Mouse (Mus musculus) kidney, embryonic 16.5 days (tissue): ENCODE results near the gene Adam17. TPM values are rescaled to one million over a fixed set of nuclear protein-coding genes. Genes with fewer than 3 reads are reported as not detected.
"Not testable (repeated sequence)": the region's sequence is repeated elsewhere in the genome, so short reads cannot be mapped to it uniquely, and the experiment has no call there.

ENCODE experiments used
- ATAC-seq: fragments of 200-750 bp; cut with Nextera tagmentation; 2 replicates; pipeline ENCODE4 v1.8.0; 2017; ENCODE audit warnings: moderate TSS enrichment; ENCODE audit not compliant: low FRiP score, low TSS enrichment
- H3K27ac ChIP-seq: fragments of 300-500 bp; sonication (generic); 2 replicates; pipeline ENCODE4 v1.5.1; 2014; ENCODE audit warnings: low read length
- H3K27me3 ChIP-seq: fragments of 300-500 bp; sonication (generic); 2 replicates; pipeline ENCODE4 v1.6.1; 2014; ENCODE audit warnings: low read length, control low read depth, mixed read lengths; ENCODE audit not compliant: insufficient read depth
- H3K36me3 ChIP-seq: fragments of 300-500 bp; sonication (generic); 2 replicates; pipeline ENCODE4 v1.6.1; 2014; ENCODE audit warnings: low read length, control low read depth, mixed read lengths; ENCODE audit not compliant: insufficient read depth
- H3K4me1 ChIP-seq: fragments of 300-500 bp; sonication (generic); 2 replicates; pipeline ENCODE4 v1.6.1; 2014; ENCODE audit warnings: low read length, control low read depth, mixed read lengths; ENCODE audit not compliant: insufficient read depth
- H3K4me2 ChIP-seq: fragments of 300-500 bp; sonication (generic); replicated peaks from 2 replicates; pipeline ENCODE4 v1.6.1; 2014; ENCODE audit warnings: low read depth, low read length
- H3K4me3 ChIP-seq: fragments of 300-500 bp; sonication (generic); 2 replicates; pipeline ENCODE4 v1.5.1; 2014; ENCODE audit warnings: mild to moderate bottlenecking, low read length
- H3K9ac ChIP-seq: fragments of 300-500 bp; sonication (generic); replicated peaks from 2 replicates; pipeline ENCODE4 v1.6.1; 2014; ENCODE audit warnings: low read length
- H3K9me3 ChIP-seq: fragments of 300-500 bp; sonication (generic); 2 replicates; pipeline ENCODE4 v1.6.1; 2016; ENCODE audit warnings: low read length, control low read depth
- WGBS: fragments of 180-500 bp; shearing (Covaris S2); extraction: QIAGEN DNeasy Blood & Tissue Kit; methylation state at CpG from one replicate; pipeline ENCODE4 v1.1.7; 2014; 5-methylcytosine and 5-hydroxymethylcytosine counted together
- polyA plus RNA-seq: library from polyadenylated mRNA; unstranded; fragments of >200 nt; fragmentation: Nextera tagmentation; extraction: Ambion mirVana; gene quantifications from 2 replicates; pipeline ENCODE4 v1.2.1, GENCODE M21; 2015

Gene Adam17
- polyA plus RNA-seq, 1 experiment from 2014 or later: 51.1 TPM

DNA sequence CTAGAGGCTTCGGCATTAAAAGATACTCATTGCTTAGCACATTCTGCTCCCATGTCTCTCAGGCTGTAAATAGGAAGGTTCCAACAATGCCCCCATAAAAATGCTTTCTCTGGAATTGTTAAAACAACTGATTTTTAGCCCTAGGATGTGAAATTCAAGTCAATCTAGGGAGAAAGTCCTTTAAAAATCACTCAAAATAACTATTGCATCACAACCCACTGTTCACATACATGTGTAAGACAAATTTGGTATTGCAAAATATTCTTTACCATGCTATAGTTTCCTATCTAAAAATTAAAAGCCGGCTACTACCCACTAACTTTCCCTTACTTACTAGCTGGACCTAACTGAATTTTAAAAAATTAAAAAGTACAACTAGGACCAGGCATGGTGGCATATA, 12.8 kb upstream of the Adam17 start:
- WGBS: 99% methylated on average over 2 of the region's 2 CpGs

DNA sequence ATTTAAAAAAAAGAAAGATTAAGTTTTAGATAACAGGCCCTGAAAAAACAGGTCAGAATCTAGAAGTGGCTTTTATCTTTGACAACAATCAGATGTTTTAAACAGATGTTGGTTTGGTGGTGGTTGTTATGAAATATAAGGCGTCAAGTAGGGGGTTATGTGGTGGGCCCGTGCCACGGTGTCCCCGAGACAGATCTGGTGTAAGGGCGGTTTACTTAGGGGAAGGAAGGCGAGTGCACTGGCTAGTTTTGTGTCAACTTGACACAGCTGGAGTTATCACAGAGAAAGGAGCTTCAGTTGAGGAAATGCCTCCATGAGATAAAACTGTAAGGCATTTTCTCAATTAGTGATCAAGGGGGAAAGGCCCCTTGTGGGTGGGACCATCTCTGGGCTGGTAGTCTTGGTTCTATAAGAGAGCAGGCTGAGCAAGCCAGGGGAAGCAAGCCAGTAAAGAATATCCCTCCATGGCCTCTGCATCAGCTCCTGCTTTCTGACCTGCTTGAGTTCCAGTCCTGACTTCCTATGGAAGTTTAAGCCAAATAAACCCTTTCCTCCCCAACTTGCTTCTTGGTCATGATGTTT, 5.4 kb upstream of the Adam17 start:
- not testable (repeated sequence) for H3K36me3 ChIP-seq, H3K27ac ChIP-seq, ATAC-seq, H3K9me3 ChIP-seq, H3K4me3 ChIP-seq, H3K4me2 ChIP-seq, H3K9ac ChIP-seq, H3K27me3 ChIP-seq, H3K4me1 ChIP-seq
- WGBS: 64% methylated on average over 6 of the region's 6 CpGs

More for the DNA sequence above, 12.8 kb upstream of the Adam17 start:
- H3K27ac ChIP-seq: no peak overlapping the region
- peaks cover 29% of the 10 kb centered on the region for H3K36me3 ChIP-seq
- no peaks in the 10 kb centered on the region for H3K9me3 ChIP-seq
- no peaks in the 10 kb centered on the region for H3K27me3 ChIP-seq
- H3K4me1 ChIP-seq: no peaks in the 10 kb centered on the region
- no peak overlapping the region for H3K9ac ChIP-seq
- no peak overlapping the region for H3K4me2 ChIP-seq
- H3K4me3 ChIP-seq: no peak overlapping the region
- no peak for ATAC-seq

DNA sequence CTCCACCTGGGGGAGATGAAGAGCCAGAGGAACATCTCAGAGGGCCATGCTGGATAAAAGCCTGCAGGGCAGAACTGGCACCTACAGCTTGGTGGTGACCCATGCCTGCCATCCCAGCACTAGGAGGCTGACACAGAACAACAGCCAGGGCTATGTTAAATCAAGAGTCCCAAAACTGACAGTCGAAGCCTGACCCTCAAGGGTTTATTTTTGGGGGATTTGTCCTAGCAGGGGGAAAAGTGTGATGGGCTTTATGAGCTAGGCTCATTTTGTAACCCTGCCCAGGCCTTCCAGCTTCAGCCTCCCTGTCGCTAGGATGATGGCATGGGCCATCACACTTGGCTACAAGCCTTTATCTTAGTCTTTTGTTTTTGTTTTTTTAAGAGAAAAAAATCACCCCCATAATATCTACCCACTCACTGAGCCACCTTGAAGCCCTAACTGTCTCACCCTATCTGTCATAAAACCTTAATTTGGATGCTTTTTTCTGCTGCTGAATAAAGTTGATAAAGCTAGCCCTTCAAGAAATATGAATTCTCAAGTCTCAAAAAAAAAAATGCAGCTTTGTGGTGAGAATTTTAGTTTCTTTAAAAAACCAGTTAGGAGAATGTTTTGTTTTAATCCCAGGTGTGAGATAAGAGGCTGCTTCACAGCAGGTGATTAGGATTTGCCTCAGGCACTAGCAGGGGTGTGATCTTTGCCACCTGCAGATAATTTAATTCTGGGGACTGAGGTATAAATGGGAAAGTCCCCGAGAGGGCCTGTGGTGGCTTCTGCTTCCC, 2.1 kb upstream of the Adam17 start:
- no peaks in the 10 kb centered on the region for H3K9me3 ChIP-seq
- no peak overlapping the region for H3K4me2 ChIP-seq
- WGBS: 47% methylated on average over 3 of the region's 3 CpGs
- H3K27me3 ChIP-seq: no peaks in the 10 kb centered on the region
- H3K4me3 ChIP-seq: no peak overlapping the region
- no peak for ATAC-seq
- peaks cover 16% of the 10 kb centered on the region for H3K4me1 ChIP-seq
- H3K9ac ChIP-seq: no peak overlapping the region
- H3K36me3 ChIP-seq: no peaks in the 10 kb centered on the region
- H3K27ac ChIP-seq: no peak overlapping the region

DNA sequence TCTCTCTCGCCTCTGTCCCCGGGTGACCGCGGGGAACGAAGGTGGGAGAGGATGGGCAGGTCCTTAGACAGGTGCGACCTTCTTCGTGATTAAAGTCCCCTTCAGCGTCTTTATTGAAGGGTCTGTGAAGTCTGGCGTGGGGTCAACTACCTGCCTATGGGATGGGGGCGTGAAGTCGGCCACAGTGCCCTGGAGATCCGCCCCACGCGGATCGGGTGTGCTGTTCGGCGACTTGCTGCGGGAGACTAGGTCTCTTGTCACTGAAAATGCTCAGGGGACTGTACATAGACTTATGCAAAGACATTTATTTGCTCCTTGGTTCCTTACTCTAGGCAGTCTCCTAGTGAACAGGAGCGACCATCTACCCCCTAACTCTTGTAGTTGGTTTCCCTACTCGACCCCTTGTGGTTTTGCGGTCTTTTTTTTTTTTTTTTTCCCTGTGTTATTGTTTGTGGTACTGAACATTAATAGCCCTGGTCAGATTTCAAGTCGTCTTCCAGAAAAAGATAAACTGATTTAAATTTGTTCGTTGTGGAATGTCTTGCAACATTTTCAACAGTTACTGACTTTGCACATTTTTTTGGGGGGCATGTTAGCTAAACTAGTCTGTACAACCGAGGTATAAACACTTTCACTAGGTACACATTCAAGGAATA, 516 bp upstream of the Adam17 start:
- H3K4me2 ChIP-seq: peak overlapping the region; percentile 78
- no peaks in the 10 kb centered on the region for H3K9me3 ChIP-seq
- peak; percentile 78 for ATAC-seq
- WGBS: 2% methylated on average over 24 of the region's 24 CpGs
- no peaks in the 10 kb centered on the region for H3K36me3 ChIP-seq
- H3K27me3 ChIP-seq: no peaks in the 10 kb centered on the region
- peak overlapping the region; percentile 86 for H3K4me3 ChIP-seq
- peaks cover 16% of the 10 kb centered on the region for H3K4me1 ChIP-seq
- H3K9ac ChIP-seq: peak overlapping the region; percentile 96
- peak overlapping the region; percentile 98 for H3K27ac ChIP-seq

DNA sequence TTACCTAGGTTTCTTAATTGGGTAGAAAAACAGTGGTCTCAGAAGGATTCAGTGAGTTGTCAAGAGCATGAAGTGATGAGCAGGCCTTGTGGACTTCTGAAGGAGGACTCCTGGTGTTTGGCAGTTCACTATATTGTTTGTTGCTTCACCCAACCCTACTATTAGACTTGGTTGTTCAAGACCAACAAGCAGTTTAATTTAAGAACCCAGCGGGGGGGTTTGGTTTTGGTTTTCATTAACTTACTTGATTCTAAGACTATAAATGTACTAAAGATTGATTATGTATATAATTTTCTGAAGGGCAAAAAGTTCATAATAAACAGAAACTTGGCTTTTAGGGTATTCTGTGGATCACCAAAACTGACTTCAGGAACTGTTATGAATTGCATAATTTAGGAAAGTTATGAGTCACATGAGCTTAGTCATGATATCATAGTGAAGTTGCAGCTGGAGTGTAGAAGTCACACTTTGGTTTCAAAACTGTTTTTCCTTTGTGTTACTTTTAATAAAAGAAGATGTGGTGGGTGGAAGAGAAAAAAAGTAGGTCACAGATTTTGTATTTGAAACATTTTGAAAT, 3.3 kb downstream of the Adam17 start:
- Histone ChIP-seq H3K4me3 (no peak overlapping the region), H3K9me3 (no peaks in the 10 kb centered on the region), H3K4me1 (peaks cover 16% of the 10 kb centered on the region), H3K27me3 (no peaks in the 10 kb centered on the region), H3K36me3 (no peaks in the 10 kb centered on the region), H3K27ac (no peak overlapping the region), H3K9ac (no peak overlapping the region), H3K4me2 (no peak overlapping the region)
- no peak for ATAC-seq
- 97% methylated on average over 1 of the region's 1 CpGs for WGBS

DNA sequence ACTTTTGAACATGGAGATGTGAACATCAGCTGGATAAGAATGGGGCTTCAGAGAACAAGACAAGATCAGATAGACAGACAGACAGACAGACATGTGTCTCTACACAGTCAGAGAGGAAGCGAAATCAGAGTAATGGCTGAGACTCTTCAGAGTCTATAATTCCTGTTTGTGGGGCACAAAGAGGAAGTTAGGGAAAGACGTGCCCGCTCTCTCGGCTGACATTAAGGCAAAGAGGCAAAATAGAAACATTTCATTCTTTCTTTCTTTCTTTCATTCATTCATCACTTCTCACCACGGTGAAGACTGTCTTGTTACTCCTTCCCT, 4.4 kb downstream of the Adam17 start:
- Histone ChIP-seq H3K27ac (no peak overlapping the region), H3K4me1 (peaks cover 10% of the 10 kb centered on the region), H3K9me3 (no peaks in the 10 kb centered on the region), H3K4me3 (no peak overlapping the region), H3K36me3 (no peaks in the 10 kb centered on the region), H3K4me2 (no peak overlapping the region), H3K9ac (no peak overlapping the region), H3K27me3 (no peaks in the 10 kb centered on the region)
- WGBS: 90% methylated on average over 5 of the region's 5 CpGs
- no peak for ATAC-seq

DNA sequence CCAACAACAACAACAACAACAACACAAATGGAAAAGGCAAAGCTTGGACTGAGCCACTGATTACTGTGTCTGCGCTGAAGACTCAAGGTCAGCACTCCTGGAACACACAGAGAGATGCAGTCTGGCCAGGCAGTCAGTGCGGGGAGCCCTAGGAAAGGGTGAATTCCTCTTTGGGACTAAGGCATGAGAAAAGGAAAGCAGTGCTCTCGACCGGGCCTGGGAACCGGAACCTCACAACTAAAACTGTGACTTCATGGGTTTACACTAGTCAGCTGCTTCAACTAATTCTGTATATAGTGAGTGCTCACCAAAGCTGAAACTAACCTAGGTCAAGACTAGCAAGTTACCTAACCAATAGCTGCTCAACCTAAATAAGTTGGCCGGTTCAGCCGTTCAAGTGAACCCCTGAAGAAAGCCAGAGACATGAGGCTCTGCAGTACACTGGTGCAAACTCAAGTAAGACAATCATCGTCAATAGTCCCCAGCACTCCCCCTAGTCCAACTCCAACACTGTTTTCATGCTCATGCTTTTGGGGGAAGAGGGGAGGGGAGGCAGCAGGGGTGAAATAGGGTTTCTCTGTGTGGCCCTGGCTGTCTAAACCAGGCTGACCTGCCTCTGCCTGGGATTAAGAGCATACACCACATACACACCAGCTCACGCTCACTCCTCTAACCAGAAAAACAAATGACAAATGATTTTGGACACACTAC, 4.9 kb downstream of the Adam17 start:
- no peak overlapping the region for H3K4me3 ChIP-seq
- no peaks in the 10 kb centered on the region for H3K9me3 ChIP-seq
- no peak overlapping the region for H3K27ac ChIP-seq
- H3K4me2 ChIP-seq: no peak overlapping the region
- no peak for ATAC-seq
- peaks cover 10% of the 10 kb centered on the region for H3K4me1 ChIP-seq
- no peaks in the 10 kb centered on the region for H3K27me3 ChIP-seq
- H3K36me3 ChIP-seq: no peaks in the 10 kb centered on the region
- H3K9ac ChIP-seq: no peak overlapping the region
- WGBS: 91% methylated on average over 9 of the region's 9 CpGs

DNA sequence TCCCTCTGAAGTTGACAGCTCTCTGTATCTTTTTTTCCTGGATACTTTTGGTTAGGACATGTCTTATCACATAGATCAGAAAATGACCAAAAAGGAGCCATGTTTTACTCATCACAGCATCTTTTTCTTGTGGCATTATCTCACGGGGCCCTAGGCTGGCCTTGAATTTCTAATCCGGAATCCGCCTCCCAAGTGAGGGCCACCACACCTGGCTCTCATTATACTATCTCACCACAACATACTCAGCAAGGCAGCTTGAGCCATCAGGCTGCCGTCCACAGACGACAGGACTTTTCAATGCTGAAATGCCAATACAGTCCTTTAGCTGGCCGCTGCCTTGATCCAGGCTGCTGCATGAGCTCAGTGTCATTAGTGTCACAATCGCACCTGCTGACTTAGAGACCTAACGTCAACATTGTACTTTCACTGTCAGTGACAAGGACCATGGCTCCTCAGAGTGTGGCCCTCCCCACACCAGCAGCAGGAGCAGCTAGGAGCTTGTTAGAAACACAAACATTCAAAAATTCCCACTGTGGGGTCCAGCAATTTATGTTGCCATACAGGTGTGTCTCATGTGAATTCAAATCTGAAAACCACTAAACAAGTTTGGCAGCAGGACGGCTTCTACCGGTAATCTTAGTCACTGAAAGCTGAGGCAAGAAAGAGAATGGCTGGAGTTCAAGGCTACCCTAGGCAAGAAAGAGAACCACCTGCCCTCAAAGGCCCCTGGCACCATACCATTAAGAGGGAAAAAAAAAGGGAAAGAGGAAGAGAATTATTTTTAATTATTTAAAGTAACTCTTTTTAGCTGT, 8.6 kb downstream of the Adam17 start:
- Histone ChIP-seq H3K4me2 (no peak overlapping the region), H3K27ac (no peak overlapping the region), H3K4me3 (no peak overlapping the region), H3K27me3 (no peaks in the 10 kb centered on the region), H3K36me3 (peaks cover 11% of the 10 kb centered on the region), H3K9ac (no peak overlapping the region), H3K4me1 (no peaks in the 10 kb centered on the region), H3K9me3 (no peaks in the 10 kb centered on the region)
- WGBS: 89% methylated on average over 10 of the region's 10 CpGs
- no peak for ATAC-seq

DNA sequence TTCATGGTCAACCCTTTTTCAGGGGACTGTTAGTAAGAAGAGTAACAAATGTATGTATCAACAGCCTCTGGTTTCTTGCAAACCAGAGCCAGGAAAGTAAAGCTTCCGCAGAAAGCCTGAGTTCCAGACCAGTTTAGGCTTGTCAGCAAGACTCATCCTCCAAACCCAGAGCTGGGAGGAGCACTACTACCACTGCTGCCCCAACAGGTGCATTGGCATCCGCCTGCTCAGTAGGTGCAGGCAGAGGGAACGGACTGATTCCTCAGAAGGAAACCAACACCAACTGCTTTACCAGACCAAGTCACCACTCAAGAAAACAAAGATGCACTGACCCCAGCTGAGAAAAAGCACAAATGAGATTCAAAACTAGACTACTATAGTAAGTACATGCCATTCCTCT, 10.2 kb downstream of the Adam17 start:
- Histone ChIP-seq H3K27ac (no peak overlapping the region), H3K4me1 (no peaks in the 10 kb centered on the region), H3K27me3 (no peaks in the 10 kb centered on the region), H3K4me3 (no peak overlapping the region), H3K4me2 (no peak overlapping the region), H3K36me3 (peaks cover 11% of the 10 kb centered on the region), H3K9ac (no peak overlapping the region), H3K9me3 (no peaks in the 10 kb centered on the region)
- ATAC-seq: no peak
- 93% methylated on average over 3 of the region's 3 CpGs for WGBS
